Mouse (Mus musculus): Measurements from ENCODE around the gene Wdr11.

The Wdr11 gene

DNA sequence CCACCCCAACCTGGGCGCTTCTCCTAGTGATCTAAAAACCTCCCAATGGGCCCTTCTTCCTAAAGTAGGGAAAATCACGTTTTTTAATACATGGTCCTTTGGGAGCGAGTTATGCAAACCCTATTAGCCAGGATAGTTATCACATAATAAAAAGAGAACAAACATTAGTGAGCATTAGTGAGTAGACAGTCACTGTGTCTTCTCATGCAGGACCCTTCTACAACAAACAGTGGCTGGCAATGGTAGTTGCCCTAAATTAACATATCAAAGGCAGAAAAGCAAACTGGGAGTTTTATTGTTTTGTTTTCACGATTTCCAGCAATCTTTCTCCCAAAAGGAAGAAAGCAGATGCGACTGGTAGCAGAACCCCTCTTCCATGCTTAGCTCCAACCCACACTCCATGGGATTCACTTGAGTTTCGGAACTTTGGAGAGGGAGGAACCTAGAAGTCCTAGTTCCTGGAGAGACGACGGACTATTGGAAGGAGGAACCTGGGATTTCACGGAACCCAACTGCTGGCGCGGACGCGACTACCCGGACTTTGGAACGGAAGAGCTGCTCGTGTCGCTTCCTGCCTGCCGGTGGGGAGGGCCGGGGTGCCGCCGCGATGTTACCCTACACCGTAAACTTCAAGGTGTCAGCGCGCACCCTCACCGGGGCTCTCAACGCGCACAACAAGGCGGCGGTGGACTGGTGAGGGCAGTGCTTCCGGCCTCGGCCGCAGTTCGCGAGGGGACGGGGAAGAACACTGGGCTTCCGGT, at the start of gene Wdr11:
Gene Wdr11, plus strand, starts transcription at position 493 of the 761 bp plus-strand sequence.
- DNase-seq (ENCODE audit: low spot score) = peak; percentile 85

- DNase-seq (ENCODE audit: low spot score) = no peak
Observed at GRCm38 (mm10) chr7:129567541-129567940, 24.1 kb upstream of the Wdr11 start.

GRCm38 (mm10) chr7:129568338-129568737, 23.3 kb upstream of the Wdr11 start:
- no peak for DNase-seq (ENCODE audit: low spot score)

DNA sequence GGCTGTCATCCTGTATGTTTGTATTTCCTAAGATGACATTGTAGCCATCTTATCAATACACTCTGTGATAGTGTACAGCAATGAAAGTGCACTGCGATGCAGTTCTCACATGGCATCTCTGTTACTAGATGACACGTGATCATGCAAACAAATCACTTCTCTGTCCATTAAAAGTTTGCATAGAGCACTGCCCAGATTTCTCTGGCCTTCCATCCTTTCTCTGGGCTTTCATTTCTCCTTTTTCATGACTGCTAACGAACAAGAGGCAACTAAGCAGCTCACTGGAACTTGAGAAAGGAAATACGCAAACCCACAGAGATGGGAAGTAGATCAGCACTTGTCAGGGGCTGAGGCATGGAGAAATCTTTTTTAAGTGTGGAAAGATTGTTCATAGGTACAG, 17.2 kb upstream of the Wdr11 start:
- DNase-seq (ENCODE audit: low spot score) = no peak

DNA sequence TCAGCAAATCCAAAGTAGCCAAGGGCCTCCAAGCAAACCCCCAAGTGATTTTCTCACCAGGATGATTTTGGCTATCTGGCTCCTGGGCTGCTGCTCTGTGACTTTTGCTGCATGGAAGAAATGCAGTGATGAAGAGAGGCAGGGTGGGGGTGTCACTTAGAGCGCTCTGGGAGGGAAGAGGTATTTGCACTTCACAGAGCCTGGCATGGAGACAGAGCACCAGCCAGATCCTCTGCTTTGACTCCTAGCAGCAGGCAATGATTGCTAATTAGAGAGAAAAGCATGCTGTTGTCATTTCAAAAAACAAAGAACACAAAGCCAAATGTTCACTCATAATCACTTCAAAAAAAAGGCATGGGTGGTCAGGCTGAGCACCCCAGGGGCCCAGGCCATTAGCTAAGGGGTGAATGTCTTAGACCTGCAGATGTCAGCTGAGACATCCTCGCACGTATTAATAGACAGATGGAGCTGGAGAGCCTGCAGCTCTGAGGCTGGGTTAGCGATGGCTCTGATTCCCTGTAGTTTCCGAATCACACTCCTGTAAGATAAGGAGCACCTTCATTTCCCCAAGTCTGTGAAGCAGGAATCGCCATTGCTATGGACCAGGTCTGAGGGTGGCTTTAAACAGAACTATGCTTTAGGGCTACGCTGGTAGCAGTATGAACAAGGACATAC, 16.4 kb upstream of the Wdr11 start:
- no peak for DNase-seq (ENCODE audit: low spot score)

GRCm38 (mm10) chr7:129592132-129592745, 576 bp downstream of the Wdr11 start:
- peak; percentile 16 for DNase-seq (ENCODE audit: low spot score)

DNA sequence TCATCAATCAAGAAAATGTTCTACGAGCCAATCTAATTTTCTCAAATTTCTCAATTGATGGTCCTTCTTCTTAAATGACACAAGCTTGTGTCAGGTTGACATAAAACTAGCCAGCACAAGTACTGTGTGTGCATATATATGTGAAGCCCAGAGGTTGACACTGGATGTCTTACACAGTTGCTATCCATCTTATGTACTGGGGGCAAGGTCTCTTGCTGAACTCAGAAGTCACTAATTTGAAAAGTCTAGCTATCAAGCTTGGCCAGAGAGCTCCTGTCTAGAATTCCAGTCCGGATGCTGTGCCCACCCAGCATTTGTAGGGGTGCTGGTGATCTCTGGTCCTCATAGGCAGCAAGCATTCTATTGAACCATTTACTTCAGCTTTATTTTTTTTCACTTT, 5.5 kb downstream of the Wdr11 start:
- no peak for DNase-seq (ENCODE audit: low spot score)

DNA sequence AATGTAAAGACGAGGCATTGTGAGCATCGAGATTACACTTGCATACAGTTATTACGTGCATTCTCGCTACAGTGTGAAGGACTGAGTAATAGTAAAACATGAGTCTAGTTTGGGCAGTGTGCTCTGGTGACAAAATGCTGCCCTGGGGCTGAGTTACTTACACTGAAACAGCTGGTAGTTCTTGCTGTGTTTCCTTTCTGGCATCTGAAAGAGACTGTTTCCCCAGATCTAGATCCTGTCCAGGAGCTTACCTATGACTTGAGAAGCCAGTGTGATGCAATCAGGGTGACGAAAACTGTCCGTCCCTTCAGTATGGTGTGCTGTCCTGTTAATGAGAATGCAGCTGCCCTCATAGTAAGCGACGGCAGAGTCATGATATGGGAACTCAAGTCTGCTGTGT, 14.6 kb downstream of the Wdr11 start:
- no peak for DNase-seq (ENCODE audit: low spot score)

DNA sequence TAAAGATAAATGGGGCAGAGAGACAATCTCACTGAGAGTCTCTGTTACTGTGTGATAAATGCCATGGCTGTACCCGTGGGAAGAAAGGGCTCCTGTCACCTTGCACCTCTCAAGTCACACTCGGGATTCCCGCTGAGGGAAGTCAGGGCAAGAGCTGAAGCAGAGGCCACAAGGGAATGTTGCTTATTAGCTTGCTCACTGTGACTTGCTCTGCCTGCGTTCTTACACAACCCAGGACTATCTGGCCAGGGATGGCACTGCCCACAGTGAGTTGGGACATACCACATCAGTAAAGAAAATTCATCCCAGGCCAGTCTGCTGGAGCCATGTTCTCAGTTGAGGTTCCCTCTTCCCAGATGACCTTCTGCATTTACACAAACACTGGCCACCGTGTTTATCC, 29.5 kb downstream of the Wdr11 start:
- DNase-seq (ENCODE audit: low spot score) = no peak

DNA sequence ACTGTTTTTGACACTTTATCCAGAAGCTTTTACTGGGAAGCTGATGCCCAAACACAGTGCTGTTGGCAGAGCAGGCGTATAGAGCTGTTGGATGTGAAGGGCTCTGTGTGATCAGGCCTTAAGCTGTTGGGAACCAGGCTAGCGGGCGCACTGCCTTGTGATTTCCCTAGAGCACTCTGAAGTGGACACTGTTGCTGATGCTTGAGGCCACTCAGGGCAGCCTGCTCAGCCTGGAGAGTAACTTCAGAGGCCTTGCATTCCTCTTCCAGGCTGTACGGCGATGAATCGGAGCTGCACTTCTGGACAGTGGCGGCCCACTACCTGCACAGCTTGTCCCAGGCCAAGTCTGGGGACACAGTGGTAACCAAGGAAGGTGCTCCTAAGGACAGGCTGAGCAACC, 38.7 kb downstream of the Wdr11 start:
- no peak for DNase-seq (ENCODE audit: low spot score)

- DNase-seq (ENCODE audit: low spot score) = no peak
Observed at GRCm38 (mm10) chr7:129631453-129631852, 39.8 kb downstream of the Wdr11 start.

DNA sequence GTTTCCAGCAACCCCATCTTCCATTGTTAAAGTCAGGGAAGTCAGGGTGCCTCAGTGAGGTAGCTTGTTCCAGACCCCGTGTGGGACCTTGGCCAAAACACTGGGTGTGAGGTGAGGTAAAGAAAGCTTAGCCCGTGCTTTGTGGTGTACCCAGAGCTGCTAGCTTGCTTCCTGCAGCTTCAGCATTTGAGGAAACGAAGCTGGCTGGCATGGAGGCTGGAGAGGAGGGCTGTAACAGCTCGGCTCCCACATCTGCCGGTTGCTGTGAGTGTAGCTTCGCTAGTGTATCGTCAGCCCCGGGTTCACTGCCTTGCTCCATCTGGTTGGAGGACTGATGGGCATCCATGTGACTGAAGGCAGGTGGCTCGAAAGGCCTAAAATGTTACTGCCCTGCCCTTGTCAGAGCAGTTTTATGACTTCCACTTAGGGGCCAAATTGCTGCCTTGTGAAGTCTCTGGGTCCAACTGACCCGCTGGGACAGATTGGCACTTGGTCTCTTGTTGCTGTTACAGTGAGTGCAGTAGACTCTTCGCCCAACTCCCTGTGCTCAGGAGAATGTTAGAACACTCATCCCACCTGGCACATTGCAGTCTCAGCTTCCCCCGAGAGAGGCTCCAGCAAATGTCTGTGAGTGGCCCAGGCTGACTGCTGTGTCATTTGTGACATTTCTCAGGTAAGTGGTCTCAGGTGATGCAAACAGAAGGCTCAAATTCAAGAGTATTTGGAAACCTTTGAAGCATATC, 44.4 kb downstream of the Wdr11 start:
- no peak for DNase-seq (ENCODE audit: low spot score)

DNA sequence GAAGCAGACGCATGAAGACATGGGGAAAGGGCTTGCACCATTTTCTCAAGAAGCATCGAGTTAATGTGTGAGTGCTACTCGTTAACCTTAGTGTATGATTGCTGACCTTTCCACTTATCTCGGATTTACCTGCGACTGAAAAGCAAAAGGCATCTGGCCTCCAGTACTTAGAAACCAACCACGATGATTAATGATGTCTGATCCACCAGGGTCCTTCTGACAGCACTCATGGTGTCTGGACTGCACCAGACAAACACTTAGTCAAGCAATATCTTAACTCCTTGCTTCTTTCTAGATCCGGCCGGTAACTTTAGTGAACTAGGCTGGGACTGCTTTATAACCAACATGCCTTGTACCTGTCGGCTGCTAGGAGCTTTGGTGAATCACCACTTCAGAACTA, 45.3 kb downstream of the Wdr11 start:
- no peak for DNase-seq (ENCODE audit: low spot score)

DNA sequence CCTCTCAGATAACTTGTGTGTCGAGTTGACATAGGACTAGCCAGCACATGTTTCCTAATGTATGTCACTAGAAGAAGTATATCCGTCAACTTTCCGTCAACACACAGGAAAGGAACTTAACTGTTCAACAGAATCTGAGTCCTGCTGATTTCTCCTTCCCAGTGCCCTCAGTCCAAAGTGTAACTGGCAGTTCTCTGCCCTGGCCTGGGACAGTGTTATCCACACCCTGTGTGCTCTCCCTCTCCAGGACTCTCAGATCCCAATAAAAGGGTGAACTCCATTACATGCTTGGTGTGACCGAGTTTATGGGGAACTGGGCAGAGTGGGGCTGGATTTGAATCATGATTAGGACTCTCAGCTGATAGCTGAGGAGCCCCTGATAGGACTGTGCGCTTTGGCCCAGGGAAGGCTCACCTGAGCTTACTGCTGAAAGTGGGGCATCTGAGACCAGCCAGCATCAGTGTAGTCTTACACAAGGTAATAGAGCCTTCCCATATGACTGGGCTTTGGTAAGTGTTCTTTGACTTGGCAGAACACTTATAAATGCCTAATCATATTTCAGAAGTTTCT, 46.3 kb downstream of the Wdr11 start:
- no peak for DNase-seq (ENCODE audit: low spot score)

- no peak for DNase-seq (ENCODE audit: low spot score)
Observed at GRCm38 (mm10) chr7:129639006-129639405, 47.3 kb downstream of the Wdr11 start.

DNA sequence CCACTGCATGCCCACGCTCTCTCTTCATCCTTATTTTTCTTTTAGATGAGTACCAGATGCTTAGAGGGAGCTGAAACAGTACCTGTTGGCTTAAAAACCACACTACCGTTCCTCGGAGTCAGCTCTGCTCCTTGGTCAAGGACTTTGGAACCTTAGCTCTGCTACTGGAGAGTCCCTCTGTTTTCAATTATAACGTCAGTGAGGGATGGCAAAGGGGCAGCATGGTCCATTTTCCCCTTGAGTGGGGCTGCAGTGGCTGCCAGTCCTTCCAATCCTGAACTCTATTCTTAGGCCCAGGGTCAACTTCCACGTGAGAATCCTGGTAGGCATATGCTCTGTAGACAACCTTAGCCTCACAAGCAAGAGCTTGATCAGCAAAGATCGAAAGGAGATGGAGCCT, 48.2 kb downstream of the Wdr11 start:
- no peak for DNase-seq (ENCODE audit: low spot score)

DNA sequence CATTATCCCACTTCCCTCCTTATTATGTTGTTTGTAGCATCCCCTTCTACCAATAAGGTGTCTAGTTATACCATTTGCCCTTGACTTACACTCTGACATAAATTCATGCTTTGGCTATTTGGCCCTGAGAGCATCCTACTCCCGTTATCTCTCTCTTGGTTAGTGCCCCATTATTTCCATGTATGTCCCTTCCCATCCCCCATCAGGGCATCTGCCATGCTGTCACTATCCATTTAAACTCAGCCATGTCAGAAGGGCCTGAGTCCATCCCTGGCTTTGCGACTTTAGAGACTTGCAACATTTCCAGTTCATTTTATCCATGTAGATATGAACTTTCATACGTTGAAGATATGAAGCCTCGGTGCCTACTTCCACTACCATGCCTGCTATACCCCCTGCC, 51.6 kb downstream of the Wdr11 start:
- no peak for DNase-seq (ENCODE audit: low spot score)

DNA sequence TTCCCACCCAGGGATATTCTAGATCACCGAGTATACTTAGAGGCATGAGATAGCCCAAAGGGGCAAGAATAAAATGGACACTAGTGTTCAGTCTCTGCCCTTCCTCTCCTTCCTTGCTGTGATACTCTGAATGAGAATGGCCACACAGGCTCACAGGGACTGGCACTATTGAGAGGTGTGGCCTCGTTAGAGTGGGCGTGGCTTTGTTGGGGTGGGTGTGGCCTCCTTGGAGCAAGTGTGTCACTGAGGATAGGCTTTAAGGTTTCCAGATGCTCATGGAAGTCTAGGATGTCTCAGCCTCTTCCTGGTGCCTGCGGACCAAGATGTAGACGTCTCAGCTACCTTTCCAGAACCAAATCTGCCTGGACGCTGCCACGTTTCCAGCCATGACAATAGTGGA, 56.1 kb downstream of the Wdr11 start:
- DNase-seq (ENCODE audit: low spot score) = no peak

DNA sequence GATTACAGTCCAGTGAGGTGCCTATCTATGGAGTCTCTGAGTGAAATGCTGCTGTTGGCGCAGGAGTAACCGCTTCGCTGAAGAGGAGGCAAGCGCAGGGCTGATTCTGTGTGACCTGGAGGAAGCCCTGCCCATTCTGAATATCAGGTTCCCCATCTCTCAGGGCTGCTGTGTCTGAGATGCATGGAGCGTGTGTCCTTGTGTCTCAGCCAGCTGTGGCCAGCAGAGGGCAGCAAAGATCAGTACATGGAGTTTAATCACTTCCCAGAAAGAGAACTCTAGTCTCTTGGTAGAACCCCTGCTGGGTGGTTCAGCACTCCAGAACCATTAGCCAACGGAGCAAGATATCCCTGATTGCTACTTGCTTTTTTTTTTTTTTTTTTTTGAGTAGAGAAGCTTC, 57.3 kb downstream of the Wdr11 start:
- peak; percentile 85 for DNase-seq (ENCODE audit: low spot score)

- peak; percentile 37 for DNase-seq (ENCODE audit: low spot score)
Observed at GRCm38 (mm10) chr7:129650717-129651116, 59.1 kb downstream of the Wdr11 start.

GRCm38 (mm10) chr7:129651781-129652180, 60.1 kb downstream of the Wdr11 start:
- DNase-seq (ENCODE audit: low spot score) = peak; percentile 39

- peak; percentile 67 for DNase-seq (ENCODE audit: low spot score)
Observed at GRCm38 (mm10) chr7:129652901-129653460, 61.3 kb downstream of the Wdr11 start.

Data from MN1 (cell line).